Mouse (Mus musculus) left cerebral cortex, adult 9 months (tissue): Measurements from ENCODE around the gene Cd36.

Experiments
- DNase-seq, 2 experiments: peaks; one replicate each; pipeline ENCODE4 v3.0.0; 2022; ENCODE audit warnings: low spot score in 2 of 2

Gene Cd36

DNA sequence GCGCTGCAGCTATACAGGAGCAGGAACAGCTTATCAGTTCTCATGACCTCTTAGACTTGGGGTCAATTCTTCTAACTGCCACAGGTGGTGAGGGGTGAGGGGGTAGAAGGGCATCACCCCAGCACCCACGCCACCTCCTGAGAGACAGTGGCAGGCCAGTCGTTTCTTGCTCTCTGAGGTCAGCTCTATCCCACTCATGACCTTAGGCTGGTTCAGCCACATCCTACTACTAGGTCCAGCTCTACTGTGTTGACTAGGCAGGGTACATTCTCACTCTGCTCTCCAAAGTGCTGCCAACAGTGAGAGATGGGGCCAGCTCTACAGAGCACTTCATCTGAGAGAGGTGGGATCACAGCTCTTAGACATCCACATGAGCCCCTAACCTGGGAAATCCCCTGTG is 30.2 kb downstream of the Cd36 start:
- no peak for DNase-seq

DNA sequence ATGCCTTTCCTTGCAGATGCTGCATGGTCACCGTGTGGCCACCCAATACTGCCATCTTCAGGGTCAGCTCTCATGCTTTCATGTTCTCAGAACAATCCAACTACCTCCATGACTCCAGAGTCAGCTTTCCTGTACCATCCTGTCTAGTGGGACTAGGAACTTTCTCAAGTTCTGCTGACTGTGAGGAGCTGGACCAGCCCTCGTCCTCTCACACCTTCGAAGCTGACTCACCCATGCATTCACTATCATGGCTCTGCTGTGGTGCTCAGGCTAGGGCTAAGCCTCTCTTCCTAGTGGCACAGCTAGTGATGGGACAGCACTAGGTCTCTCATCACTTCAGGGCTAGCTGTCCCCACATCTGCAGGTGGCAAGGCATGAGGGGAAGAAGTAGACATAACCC is 30.7 kb downstream of the Cd36 start:
- DNase-seq: no peak

DNA sequence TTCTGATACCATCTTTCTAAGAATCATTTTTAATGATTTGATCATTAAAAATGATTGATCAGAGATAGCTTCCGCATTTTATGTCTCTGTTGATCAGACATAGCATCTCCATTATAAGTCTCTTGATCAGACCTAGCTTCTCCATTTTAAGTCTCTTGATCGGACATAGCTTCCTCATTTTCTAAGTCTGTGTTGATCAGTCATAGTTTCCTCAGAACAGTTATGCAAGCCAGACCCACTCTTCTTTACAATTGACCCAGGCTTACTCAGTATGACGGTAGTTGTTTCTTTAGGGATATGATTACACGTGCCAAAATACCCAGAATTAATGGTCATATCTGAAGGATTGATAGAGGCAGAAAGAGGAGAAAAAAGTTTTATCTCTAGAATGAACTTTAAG is 31.3 kb downstream of the Cd36 start:
- no peak for DNase-seq

GRCm38 (mm10) chr5:17854127-17854923 is 34.3 kb downstream of the Cd36 start:
- no peak for DNase-seq

DNA sequence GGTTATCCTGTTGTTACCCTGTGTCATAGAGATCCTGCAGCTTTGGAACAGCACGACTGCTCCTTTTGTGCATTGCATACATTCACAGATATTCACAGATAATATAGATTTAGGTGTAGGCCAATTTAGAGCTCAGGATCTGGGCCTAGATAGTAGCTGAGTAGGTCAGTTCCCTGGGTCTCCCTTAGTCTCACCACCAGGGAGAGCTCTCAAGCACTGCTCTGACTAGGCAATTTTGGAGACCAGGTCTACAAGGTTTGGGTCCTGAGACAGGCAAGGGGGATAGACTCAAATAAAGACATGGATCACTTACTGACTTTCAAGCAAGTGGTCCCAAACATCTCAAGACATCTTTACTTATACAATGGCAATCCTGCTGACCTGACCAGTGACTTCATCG is 38.0 kb downstream of the Cd36 start:
- DNase-seq: no peak

DNA sequence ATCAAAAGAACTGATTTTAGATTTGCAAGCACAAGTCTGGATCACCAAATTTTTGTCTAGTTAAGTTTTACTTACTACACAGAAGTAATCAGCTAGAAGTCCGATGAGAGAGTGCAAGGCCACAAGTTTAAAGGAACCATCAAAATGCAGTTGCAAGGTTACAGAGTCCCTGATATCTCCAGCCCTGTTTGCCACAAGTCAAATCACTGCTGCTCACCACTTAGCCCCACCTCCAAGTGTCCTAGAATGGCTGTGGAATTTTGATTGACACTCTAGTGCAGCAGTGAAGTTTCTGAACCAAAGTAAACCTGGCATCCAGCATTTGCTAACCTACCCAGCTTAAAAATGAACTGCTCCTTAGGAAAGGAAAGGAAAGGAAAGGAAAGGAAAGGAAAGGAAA is 39.0 kb downstream of the Cd36 start:
- no peak for DNase-seq

- DNase-seq: no peak
Observed at GRCm38 (mm10) chr5:17848733-17849132, 39.9 kb downstream of the Cd36 start.

DNA sequence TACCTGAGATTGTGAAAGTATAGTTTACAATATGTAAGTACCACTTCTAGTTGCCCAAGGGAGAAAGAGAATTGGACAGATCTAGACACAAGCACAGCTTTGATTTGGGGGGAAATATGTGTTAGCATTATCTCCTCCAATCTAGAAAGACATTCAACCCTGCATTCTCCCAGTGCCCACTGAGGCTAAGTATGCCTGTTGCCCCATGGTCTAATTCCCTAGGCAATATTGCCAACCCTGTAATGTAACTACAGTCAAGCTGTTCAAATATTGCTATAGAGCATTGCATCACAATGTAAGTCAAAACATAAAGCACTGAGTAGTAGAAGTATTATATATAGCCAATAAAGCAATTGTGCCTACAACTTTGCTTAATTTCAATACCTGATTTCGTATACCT is 40.3 kb downstream of the Cd36 start:
- no peak for DNase-seq

- DNase-seq: no peak
Observed at GRCm38 (mm10) chr5:17843921-17844320, 44.7 kb downstream of the Cd36 start.

DNA sequence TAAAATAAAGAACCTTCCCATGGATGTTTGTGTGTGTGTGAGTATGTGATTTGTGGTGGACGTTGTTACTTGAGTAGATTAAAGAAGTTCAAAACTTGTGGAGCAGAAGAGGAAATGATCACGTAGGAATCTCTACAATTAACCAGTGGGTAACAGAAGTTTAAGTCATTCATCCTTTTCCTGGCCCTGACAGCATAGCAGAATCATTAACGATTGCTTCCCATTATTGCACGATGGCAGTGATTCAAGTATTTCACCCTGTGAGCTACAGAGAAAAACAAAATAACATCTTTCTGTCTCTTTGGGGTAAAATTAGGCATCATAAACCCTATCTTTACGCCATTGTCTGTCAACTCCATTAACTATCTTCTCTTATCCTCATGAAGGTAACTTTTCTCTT is 45.3 kb downstream of the Cd36 start:
- DNase-seq: no peak

- DNase-seq: no peak
Observed at GRCm38 (mm10) chr5:17842111-17842729, 46.4 kb downstream of the Cd36 start.

- DNase-seq: no peak
Observed at GRCm38 (mm10) chr5:17839549-17839948, 49.1 kb downstream of the Cd36 start.

DNA sequence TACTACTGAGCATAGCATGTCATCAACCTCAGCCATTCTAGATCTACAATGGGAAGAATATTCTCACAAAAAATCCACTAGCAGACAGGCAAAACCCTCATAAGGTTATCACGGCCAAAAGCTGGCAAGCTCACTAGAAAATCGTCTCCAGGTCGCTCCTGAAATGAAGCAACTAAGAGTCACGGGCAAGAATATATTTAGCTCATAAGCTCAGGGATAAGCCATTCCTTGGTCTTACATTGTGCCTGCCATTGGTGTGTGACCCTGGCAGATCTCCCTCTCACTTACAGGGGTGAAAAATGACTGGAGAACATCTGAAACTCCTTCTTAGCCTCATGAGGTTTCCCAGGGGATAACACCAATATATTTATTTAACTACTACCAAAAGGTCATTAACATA is 52.2 kb downstream of the Cd36 start:
- DNase-seq: no peak

- DNase-seq: no peak
Observed at GRCm38 (mm10) chr5:17835302-17836097, 53.1 kb downstream of the Cd36 start.

DNA sequence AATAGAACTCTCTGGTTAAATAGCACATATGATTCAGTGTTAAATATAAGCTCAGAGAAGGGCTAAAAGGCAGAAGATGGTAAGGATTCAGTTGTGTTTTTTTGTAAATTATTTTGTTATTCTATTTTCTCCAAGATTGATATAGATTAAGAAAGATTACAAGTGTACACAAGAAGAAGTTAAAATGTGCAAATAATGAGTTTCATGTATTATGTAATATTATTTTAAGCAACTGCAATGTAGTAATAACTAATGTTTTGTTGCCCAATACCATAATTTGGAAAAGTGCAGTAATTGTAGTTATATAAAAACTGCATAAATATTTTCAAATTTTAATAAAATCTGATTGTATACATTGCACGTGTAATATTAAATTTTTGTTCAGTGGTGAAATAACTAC is 54.8 kb downstream of the Cd36 start:
- no peak for DNase-seq

DNA sequence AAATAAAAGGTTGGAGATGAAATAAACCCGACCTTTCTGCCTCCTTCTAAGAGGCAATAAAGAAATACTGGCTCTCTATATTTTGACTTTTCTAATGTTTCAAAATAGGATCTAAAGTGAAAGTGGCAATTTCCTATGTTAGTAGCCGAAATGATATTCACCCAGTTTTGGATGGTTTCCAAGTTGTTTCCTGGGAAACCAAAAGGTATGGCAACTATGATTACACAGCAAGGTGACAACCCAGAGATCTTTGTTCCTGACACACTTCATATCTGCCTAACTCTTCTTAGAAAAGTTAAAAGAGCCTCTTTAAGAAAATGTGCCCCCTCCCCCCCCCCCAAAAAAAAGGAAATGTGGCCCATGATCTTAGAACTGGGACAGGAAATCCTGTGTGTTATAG is 58.1 kb downstream of the Cd36 start:
- DNase-seq: no peak

DNA sequence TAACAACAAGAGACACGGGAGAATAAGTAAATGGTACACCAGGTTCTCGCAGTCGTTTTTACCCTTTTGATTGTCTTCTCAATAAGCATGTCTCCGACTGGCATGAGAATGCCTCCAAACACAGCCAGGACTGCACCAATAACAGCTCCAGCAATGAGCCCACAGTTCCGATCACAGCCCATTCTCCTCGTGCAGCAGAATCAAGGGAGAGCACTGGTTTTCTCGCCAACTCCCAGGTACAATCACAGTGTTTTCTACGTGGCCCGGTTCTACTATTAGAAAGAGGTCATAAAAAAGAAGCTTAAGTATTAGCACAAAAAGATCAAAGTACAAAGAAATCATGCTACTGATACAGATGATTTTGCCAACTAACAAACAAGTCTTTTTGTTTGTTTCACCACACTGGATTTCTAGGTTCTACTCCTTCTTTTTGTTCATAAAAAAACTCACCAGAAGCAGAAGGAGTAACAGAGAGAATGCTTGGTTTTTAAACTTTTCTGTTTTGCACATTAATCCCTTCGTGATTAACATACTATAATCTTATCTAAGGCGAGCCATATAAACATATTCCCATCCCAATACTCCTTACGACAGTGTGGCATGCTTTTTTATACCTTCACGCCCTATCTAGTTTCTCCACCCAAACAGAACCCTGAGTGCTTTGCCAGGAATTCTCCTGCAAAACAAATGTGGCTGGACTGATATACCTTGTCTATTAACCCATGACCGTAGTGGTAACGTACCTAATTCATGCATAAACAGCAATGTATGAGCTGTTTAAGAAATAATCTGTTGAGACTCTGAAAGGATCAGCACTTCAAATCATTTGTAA is 59.7 kb downstream of the Cd36 start:
- DNase-seq: no peak

DNA sequence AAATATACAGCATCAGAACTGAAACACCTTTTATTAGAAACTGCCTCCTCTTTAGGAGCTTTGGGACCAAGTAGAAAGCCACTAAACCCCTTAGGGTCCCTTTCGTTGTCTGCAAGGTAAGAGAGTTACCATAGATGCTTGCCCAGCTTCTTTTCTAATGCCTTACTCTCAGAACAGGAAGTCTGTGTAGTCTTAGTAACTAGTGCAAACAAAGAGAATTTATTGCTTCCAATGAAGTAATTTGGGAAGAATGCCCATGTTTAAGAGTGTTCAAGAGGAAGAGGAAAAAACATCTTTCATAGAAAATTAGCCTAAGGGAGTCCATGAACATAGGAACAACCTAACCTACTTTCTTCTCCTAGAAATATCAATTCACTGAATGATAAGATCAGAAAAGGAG is 67.2 kb downstream of the Cd36 start:
- DNase-seq: no peak

- no peak for DNase-seq
Observed at GRCm38 (mm10) chr5:17820239-17820999, 68.2 kb downstream of the Cd36 start.

GRCm38 (mm10) chr5:17816170-17816569 is 72.4 kb downstream of the Cd36 start:
- DNase-seq: peak; percentile 2 to 29

DNA sequence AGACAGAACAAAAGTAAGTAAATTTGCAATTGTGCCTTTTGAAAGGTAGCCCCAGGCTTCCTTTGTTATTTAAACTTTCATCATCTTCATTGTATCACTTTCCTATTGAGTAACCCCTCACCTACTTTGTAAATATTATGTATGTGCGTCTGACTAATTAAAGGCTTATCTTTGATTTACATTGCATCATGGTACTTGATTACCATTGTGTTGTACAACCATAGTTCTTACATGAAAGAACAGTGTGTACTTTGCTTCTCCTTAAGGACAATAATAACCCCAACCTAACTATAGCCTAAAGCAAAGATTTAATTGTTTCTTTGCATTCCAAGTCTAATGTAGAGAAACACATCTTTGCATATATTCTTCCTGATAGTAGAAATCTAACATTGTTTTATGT is 78.3 kb downstream of the Cd36 start:
- DNase-seq: no peak
